Mouse (Mus musculus): ENCODE data around the gene S100a1. TPM values are rescaled to one million over a fixed set of nuclear protein-coding genes. Genes with fewer than 3 reads are reported as not detected.
A peak's percentile ranks its signal among the peaks of the same experiment; 100 is the strongest.

S100a1 gene
- 5.8 and 13.4 TPM in 2 replicates for polyA plus RNA-seq (2016; fragmentation: Nextera tagmentation; extraction: Ambion mirVana)

DNA sequence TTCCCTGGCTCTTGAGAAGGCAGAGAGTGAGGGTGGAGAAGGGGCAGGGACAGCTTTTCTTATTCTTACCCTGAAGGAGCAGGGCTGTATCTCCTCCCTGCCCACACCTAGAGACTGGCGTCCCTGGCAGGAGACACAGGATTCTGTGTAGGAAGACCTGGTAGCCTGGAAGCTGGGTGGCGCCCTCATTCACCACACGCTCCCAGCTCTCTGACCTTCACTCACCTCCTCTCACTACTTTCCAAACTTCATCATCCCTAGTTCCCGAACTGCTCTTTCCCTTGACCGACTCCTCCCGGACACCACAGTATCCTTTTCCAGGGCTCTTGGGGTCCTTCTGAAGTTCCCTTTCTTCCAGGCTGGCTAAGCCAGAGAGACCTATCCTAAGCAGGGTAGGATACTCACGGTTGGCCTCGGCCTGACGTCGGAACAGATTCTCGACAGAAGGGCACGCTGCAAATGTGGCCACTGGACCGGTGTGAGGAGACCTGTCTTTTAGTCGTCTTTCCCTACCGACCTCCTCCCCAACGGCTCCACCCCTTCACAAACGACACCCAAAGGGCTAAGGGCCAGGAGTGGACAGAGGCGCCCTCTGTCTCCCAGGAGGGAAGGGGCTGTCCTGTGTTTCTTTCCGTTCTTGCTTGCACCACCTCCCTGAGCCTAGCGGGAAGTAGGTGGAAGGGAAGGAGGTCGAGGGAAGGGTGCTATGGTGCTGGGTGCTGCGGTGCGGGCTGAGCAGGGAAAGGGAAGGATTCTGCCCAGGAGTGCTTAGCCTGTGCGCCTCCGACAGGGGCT is at the start of gene S100a1, which contains the start of gene S100a13:
S100a1 (minus strand) TSS at position 597 of the 795 bp plus-strand sequence.
S100a13 (plus strand) TSS at position 640 of the 795 bp plus-strand sequence.
- Histone ChIP-seq H3K4me1 (peaks cover 14% of the 10 kb centered on the region; the same call in 1 of the 2 replicates), H3K9ac (peak within 1 kb of the TSS; percentile 46), H3K9me3 (replicated peaks) (no peaks in the 10 kb centered on the region), H3K4me2 (replicated peaks) (peak within 1 kb of the TSS; percentile 64), H3K4me3 (peak within 1 kb of the TSS; percentile 29), H3K27me3 (peaks cover 41% of the 10 kb centered on the region), H3K27ac (no peak within 1 kb of the TSS), H3K36me3 (no peaks in the 10 kb centered on the region)
- 4% methylated on average over 25 of the region's 25 CpGs for WGBS
- ATAC-seq (ENCODE audit: low FRiP score) = peak; percentile 26; the same call in 1 of the 2 replicates

- no peak within 1 kb of the TSS for H3K4me3 ChIP-seq
- H3K27me3 ChIP-seq = no peaks in the 10 kb centered on the region
- H3K9me3 ChIP-seq (replicated peaks) = no peaks in the 10 kb centered on the region
- no peak within 1 kb of the TSS for H3K4me2 ChIP-seq (replicated peaks)
- no peaks in the 10 kb centered on the region for H3K4me1 ChIP-seq
- H3K27ac ChIP-seq = no peak within 1 kb of the TSS
- no peak within 1 kb of the TSS for H3K9ac ChIP-seq
- 78% methylated on average over 6 of the region's 6 CpGs for WGBS
- no peaks in the 10 kb centered on the region for H3K36me3 ChIP-seq
- no peak for ATAC-seq (ENCODE audit: low FRiP score)
Measured at GRCm38 (mm10) chr3:90560008-90560628, 45.9 kb upstream of the S100a1 start, which contains the start of gene S100a3. Gene S100a3 (plus strand): TSS chr3:90560578.

DNA sequence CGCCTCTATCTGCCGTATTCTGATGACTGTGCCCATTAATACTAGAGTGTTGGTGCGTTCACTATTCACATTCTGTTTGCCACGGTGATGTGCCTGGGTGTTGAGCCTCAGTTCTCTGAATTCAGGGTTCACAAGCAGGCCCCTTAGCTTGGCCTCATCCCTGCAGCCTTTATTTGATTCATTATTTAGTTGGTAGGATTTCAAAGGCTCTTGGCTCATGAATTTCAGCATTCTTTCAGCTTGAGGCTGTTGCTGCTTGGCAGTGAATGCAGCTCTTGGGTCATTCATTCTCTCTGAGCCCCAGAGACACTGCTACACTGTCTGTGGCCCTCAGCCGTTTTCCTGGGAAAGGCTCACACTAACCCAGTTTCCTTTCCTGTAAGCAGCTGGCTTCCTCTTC is 41.8 kb upstream of the S100a1 start:
- Histone ChIP-seq H3K36me3 (no peaks in the 10 kb centered on the region), H3K4me2 (replicated peaks) (no peak overlapping the region), H3K4me3 (no peak overlapping the region), H3K27me3 (no peaks in the 10 kb centered on the region), H3K4me1 (no peaks in the 10 kb centered on the region), H3K9me3 (replicated peaks) (no peaks in the 10 kb centered on the region), H3K9ac (no peak overlapping the region), H3K27ac (no peak overlapping the region)
- 50% methylated on average over 5 of the region's 5 CpGs for WGBS
- peak; percentile 73; the same call in 1 of the 2 replicates for ATAC-seq (ENCODE audit: low FRiP score)

GRCm38 (mm10) chr3:90552231-90552630 is 38.0 kb upstream of the S100a1 start:
- Histone ChIP-seq H3K36me3 (no peaks in the 10 kb centered on the region), H3K4me1 (no peaks in the 10 kb centered on the region), H3K4me3 (no peak overlapping the region), H3K4me2 (replicated peaks) (no peak overlapping the region), H3K9ac (no peak overlapping the region), H3K9me3 (replicated peaks) (no peaks in the 10 kb centered on the region), H3K27me3 (no peaks in the 10 kb centered on the region), H3K27ac (no peak overlapping the region)
- no peak for ATAC-seq (ENCODE audit: low FRiP score)
- WGBS = 95% methylated on average over 2 of the region's 2 CpGs

- 87% methylated on average over 2 of the region's 2 CpGs for WGBS
Measured at GRCm38 (mm10) chr3:90550421-90550790, 36.2 kb upstream of the S100a1 start.

DNA sequence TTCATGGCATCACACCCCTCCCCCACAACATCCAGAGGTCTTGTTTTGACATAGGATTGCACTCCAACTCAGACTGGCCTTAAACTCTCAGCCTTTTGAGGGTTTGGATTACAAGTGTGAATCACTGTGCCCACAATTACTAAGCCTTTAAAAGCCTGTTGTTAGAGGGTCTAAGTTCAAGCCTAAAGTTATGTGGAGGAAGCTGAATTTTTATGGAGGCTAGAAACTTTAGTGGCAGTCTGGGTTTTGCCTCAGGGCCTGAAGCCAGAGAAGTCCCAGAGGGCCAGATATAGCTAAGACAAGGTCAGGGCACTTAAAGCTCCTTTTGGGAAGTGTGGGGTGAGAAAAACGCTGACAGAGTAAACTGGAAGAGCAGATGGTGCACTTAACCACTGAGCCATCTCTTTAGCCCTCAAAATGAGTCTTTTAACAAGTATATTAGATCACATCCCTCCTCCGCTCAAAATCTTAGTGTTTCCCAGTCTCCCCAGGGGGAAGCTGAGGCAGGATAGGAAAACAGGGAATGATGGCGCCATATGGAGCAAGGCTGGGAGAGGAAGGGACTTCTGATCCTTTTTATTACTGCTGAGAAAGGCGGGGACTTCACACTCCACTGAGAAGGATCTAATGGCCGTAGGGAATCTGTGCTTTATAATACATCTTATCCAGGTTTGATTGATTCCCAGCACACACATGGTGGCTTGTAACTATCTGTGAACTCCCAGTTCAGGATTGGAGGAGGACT is 35.7 kb upstream of the S100a1 start:
- no peak for ATAC-seq (ENCODE audit: low FRiP score)
- no peaks in the 10 kb centered on the region for H3K36me3 ChIP-seq
- no peak overlapping the region for H3K4me2 ChIP-seq (replicated peaks)
- H3K4me3 ChIP-seq = no peak overlapping the region
- WGBS = 68% methylated on average over 5 of the region's 5 CpGs
- no peaks in the 10 kb centered on the region for H3K4me1 ChIP-seq
- H3K9me3 ChIP-seq (replicated peaks) = no peaks in the 10 kb centered on the region
- H3K27ac ChIP-seq = no peak overlapping the region
- H3K9ac ChIP-seq = no peak overlapping the region
- no peaks in the 10 kb centered on the region for H3K27me3 ChIP-seq

More at GRCm38 (mm10) chr3:90550421-90550790, 36.2 kb upstream of the S100a1 start:
- ATAC-seq (ENCODE audit: low FRiP score) = no peak
- Histone ChIP-seq H3K9ac (no peak overlapping the region), H3K27ac (no peak overlapping the region), H3K4me1 (no peaks in the 10 kb centered on the region), H3K36me3 (no peaks in the 10 kb centered on the region), H3K4me3 (no peak overlapping the region), H3K27me3 (no peaks in the 10 kb centered on the region), H3K4me2 (replicated peaks) (no peak overlapping the region), H3K9me3 (replicated peaks) (no peaks in the 10 kb centered on the region)

DNA sequence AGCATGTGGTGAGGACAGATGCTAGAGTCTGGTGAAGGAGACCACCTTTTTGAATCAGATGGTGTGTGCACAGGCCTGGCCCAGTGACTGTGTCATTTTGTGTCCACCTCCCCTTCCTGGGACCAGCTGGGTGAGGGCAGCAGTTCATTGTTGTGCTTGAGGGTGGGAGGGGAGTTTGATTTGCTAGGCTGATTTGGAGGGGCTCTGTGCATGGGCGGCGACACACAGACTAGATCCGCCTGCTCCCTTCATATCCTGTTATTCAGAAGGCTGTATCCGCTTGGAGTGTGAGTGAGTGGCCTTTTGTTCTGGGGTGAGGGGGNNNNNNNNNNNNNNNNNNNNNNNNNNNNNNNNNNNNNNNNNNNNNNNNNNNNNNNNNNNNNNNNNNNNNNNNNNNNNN is 26.7 kb upstream of the S100a1 start:
- whole genome bisulfite sequencing = 42% methylated on average over 4 of the region's 4 CpGs
- ATAC-seq (ENCODE audit: low FRiP score) = peak; percentile 71
- Histone ChIP-seq H3K36me3 (no peaks in the 10 kb centered on the region), H3K9ac (0 out of 2 replicates have a peak overlapping the region, but pooled peaks have one; percentile 10), H3K9me3 (replicated peaks) (no peaks in the 10 kb centered on the region), H3K4me3 (no peak overlapping the region), H3K4me1 (peaks cover 16% of the 10 kb centered on the region), H3K4me2 (replicated peaks) (0 out of 2 replicates have a peak overlapping the region, but pooled peaks have one; percentile 16), H3K27me3 (no peaks in the 10 kb centered on the region), H3K27ac (peak overlapping the region; percentile 31; the same call in 1 of the 2 replicates)

GRCm38 (mm10) chr3:90537905-90538296 is 23.7 kb upstream of the S100a1 start:
- no peak for ATAC-seq (ENCODE audit: low FRiP score)
- Histone ChIP-seq H3K4me2 (replicated peaks) (no peak overlapping the region), H3K9me3 (replicated peaks) (no peaks in the 10 kb centered on the region), H3K4me1 (peaks cover 16% of the 10 kb centered on the region), H3K27me3 (no peaks in the 10 kb centered on the region), H3K36me3 (no peaks in the 10 kb centered on the region), H3K9ac (no peak overlapping the region), H3K4me3 (no peak overlapping the region), H3K27ac (no peak overlapping the region)
- WGBS = 69% methylated on average over 5 of the region's 5 CpGs

GRCm38 (mm10) chr3:90537141-90537904 is 23.1 kb upstream of the S100a1 start, which contains the start of gene S100a16:
Gene S100a16 (plus strand): TSS chr3:90537254.
- 40% methylated on average over 10 of the region's 10 CpGs for WGBS
- no peak within 1 kb of the TSS for H3K9ac ChIP-seq
- ATAC-seq (ENCODE audit: low FRiP score) = no peak

DNA sequence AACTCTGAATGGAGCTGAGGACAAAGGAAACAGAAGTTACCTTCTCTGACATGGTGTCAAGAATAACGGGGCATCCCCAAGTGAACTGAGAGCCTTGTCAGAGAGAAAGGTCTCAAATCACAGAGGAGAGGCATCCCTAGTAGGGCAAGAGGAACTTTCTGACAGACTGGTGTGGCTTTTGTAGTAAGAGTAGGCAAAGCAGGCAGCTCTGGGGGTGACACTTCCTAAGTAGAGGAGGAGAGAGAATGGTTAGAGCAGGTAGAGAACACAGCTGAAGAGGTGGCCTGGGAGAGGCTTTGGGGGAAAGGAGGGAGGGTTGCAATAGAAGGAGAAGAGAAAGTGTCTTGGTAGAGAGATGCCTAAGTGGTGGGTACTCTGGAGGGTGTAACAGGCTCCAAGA is 21.3 kb upstream of the S100a1 start:
- no peaks in the 10 kb centered on the region for H3K4me1 ChIP-seq
- ATAC-seq (ENCODE audit: low FRiP score) = no peak
- H3K36me3 ChIP-seq = no peaks in the 10 kb centered on the region
- no peak overlapping the region for H3K27ac ChIP-seq
- no peak overlapping the region for H3K4me2 ChIP-seq (replicated peaks)
- no peak overlapping the region for H3K4me3 ChIP-seq
- no peak overlapping the region for H3K9ac ChIP-seq
- no peaks in the 10 kb centered on the region for H3K9me3 ChIP-seq (replicated peaks)
- 80% methylated on average over 1 of the region's 1 CpGs for WGBS
- H3K27me3 ChIP-seq = no peaks in the 10 kb centered on the region

More at GRCm38 (mm10) chr3:90537141-90537904, 23.1 kb upstream of the S100a1 start, which contains the start of gene S100a16:
- Histone ChIP-seq H3K9me3 (replicated peaks) (no peaks in the 10 kb centered on the region), H3K27ac (no peak within 1 kb of the TSS), H3K36me3 (no peaks in the 10 kb centered on the region), H3K4me1 (peaks cover 13% of the 10 kb centered on the region), H3K4me2 (replicated peaks) (no peak within 1 kb of the TSS), H3K4me3 (no peak within 1 kb of the TSS), H3K27me3 (no peaks in the 10 kb centered on the region)

- Histone ChIP-seq H3K4me2 (replicated peaks) (no peak overlapping the region), H3K27ac (no peak overlapping the region)
- WGBS = 64% methylated on average over 5 of the region's 5 CpGs
Measured at GRCm38 (mm10) chr3:90531713-90532112, 17.5 kb upstream of the S100a1 start.

More at GRCm38 (mm10) chr3:90531713-90532112, 17.5 kb upstream of the S100a1 start:
- Histone ChIP-seq H3K4me3 (no peak overlapping the region), H3K4me1 (no peaks in the 10 kb centered on the region), H3K36me3 (no peaks in the 10 kb centered on the region), H3K9me3 (replicated peaks) (no peaks in the 10 kb centered on the region), H3K9ac (no peak overlapping the region), H3K27me3 (0 out of 2 replicates have a peak, but pooled peaks cover 1% of the 10 kb centered on the region)
- no peak for ATAC-seq (ENCODE audit: low FRiP score)
